Mouse (Mus musculus): ENCODE measurements around the gene Gdf10.

Gene Gdf10

GRCm38 (mm10) chr14:33939117-33939516, 15.7 kb downstream of the Gdf10 start:
- DNase-seq (ENCODE audit: low spot score), result peak; percentile 27

- DNase-seq (ENCODE audit: low spot score), result no peak
Observed at GRCm38 (mm10) chr14:33940739-33941138, 17.4 kb downstream of the Gdf10 start, which contains the start of gene Gdf2. TSS of gene Gdf2 (plus strand) at chr14:33941039.

- DNase-seq (ENCODE audit: low spot score), result no peak
Observed at GRCm38 (mm10) chr14:33942222-33942621, 18.8 kb downstream of the Gdf10 start.

GRCm38 (mm10) chr14:33946125-33946524, 22.7 kb downstream of the Gdf10 start:
- no peak for DNase-seq (ENCODE audit: low spot score)

GRCm38 (mm10) chr14:33952233-33952981, 29.0 kb downstream of the Gdf10 start:
- DNase-seq (ENCODE audit: low spot score), result no peak

- no peak for DNase-seq (ENCODE audit: low spot score)
Observed at GRCm38 (mm10) chr14:33953761-33954160, 30.4 kb downstream of the Gdf10 start, which contains the start of gene Rbp3. TSS of gene Rbp3 (plus strand) at chr14:33954003.

- DNase-seq (ENCODE audit: low spot score), result no peak
Observed at GRCm38 (mm10) chr14:33956055-33956454, 32.7 kb downstream of the Gdf10 start.

GRCm38 (mm10) chr14:33958186-33958585, 34.8 kb downstream of the Gdf10 start:
- DNase-seq (ENCODE audit: low spot score), result no peak

GRCm38 (mm10) chr14:33958841-33959240, 35.5 kb downstream of the Gdf10 start:
- no peak for DNase-seq (ENCODE audit: low spot score)

- DNase-seq (ENCODE audit: low spot score), result peak; percentile 38
Observed at GRCm38 (mm10) chr14:33959341-33959740, 36.0 kb downstream of the Gdf10 start.

- no peak for DNase-seq (ENCODE audit: low spot score)
Observed at GRCm38 (mm10) chr14:33965675-33966074, 42.3 kb downstream of the Gdf10 start.

- no peak for DNase-seq (ENCODE audit: low spot score)
Observed at GRCm38 (mm10) chr14:33972679-33973078, 49.3 kb downstream of the Gdf10 start.

GRCm38 (mm10) chr14:33974752-33975151, 51.4 kb downstream of the Gdf10 start:
- no peak for DNase-seq (ENCODE audit: low spot score)

- no peak for DNase-seq (ENCODE audit: low spot score)
Observed at GRCm38 (mm10) chr14:33977748-33978147, 54.4 kb downstream of the Gdf10 start.

GRCm38 (mm10) chr14:33978604-33979059, 55.2 kb downstream of the Gdf10 start, which contains the start of gene Zfp488:
TSS of gene Zfp488 (minus strand) at chr14:33978764.
- no peak for DNase-seq (ENCODE audit: low spot score)
